Mouse (Mus musculus) midbrain, embryonic 13.5 days (tissue): ENCODE results near the gene Rab11a. TPM values are rescaled to one million over a fixed set of nuclear protein-coding genes. Genes with fewer than 3 reads are reported as not detected.

ENCODE experiments used
- ATAC-seq: fragments of 200-750 bp; cut with Nextera tagmentation; 2 replicates; pipeline ENCODE4 v1.8.0; 2017; ENCODE audit warnings: mild to moderate bottlenecking, moderate TSS enrichment, moderate library complexity
- H3K27ac ChIP-seq: fragments of 300-500 bp; sonication (generic); 2 replicates; pipeline ENCODE4 v1.5.1; 2015; ENCODE audit warnings: inconsistent platforms, mild to moderate bottlenecking, moderate library complexity
- H3K27me3 ChIP-seq: fragments of 300-500 bp; sonication (generic); 2 replicates; pipeline ENCODE4 v1.6.1; 2015; ENCODE audit warnings: mild to moderate bottlenecking, inconsistent platforms
- H3K36me3 ChIP-seq: fragments of 300-500 bp; sonication (generic); 2 replicates; pipeline ENCODE4 v1.6.1; 2015; ENCODE audit warnings: mild to moderate bottlenecking, inconsistent platforms
- H3K4me1 ChIP-seq: fragments of 300-500 bp; sonication (generic); replicated peaks from 2 replicates; pipeline ENCODE4 v1.6.1; 2015; ENCODE audit warnings: inconsistent platforms
- H3K4me2 ChIP-seq: fragments of 300-500 bp; sonication (generic); replicated peaks from 2 replicates; pipeline ENCODE4 v1.6.1; 2015; ENCODE audit warnings: moderate library complexity, mild to moderate bottlenecking, inconsistent platforms
- H3K4me3 ChIP-seq: fragments of 300-500 bp; sonication (generic); replicated peaks from 2 replicates; pipeline ENCODE4 v1.5.1; 2015; ENCODE audit warnings: mild to moderate bottlenecking, inconsistent platforms
- H3K9ac ChIP-seq: fragments of 300-500 bp; sonication (generic); replicated peaks from 2 replicates; pipeline ENCODE4 v1.6.1; 2015; ENCODE audit warnings: mild to moderate bottlenecking, inconsistent platforms
- H3K9me3 ChIP-seq: fragments of 300-500 bp; sonication (generic); 2 replicates; pipeline ENCODE4 v1.6.1; 2016; ENCODE audit warnings: mild to moderate bottlenecking, inconsistent platforms
- WGBS: fragments of 180-500 bp; shearing (Covaris S2); methylation state at CpG from one replicate; pipeline ENCODE4 v1.1.7; 2015; 5-methylcytosine and 5-hydroxymethylcytosine counted together
- polyA plus RNA-seq: library from polyadenylated mRNA; unstranded; fragments of >200 nt; fragmentation: Nextera tagmentation; extraction: Ambion mirVana; gene quantifications from 2 replicates; pipeline ENCODE4 v1.2.1, GENCODE M21; 2015

The Rab11a gene
- polyA plus RNA-seq, 1 experiment from 2014 or later: 397 TPM

GRCm38 (mm10) chr9:64702391-64702790 lies 35.2 kb downstream of the Rab11a start:
- H3K4me3 ChIP-seq: no peak overlapping the region
- ATAC-seq: no peak
- H3K27ac ChIP-seq: no peak overlapping the region
- H3K27me3 ChIP-seq: no peaks in the 10 kb centered on the region
- peaks cover 25% of the 10 kb centered on the region for H3K36me3 ChIP-seq
- no peak overlapping the region for H3K4me2 ChIP-seq
- H3K9ac ChIP-seq: no peak overlapping the region
- no peaks in the 10 kb centered on the region for H3K9me3 ChIP-seq
- no peaks in the 10 kb centered on the region; the same call in 1 of the 2 replicates for H3K4me1 ChIP-seq

DNA sequence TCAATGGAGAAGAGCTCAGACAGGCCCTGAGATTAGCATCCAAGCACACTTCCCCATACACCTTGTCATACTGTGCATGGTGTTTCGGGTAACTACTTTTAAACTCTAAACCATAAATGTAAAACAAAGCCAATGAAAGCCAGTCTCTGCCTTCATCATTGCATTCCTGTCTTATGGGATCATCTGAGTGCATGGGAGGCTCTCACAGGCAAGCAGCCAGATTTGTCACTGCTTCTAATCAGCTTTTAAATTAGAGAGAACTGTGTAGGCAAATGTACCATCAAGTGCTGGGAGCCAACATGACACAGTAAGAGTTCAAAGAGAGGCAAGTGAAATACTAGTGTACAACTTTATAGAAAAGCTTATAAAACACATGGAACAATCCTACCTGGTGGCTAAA lies 35.9 kb downstream of the Rab11a start:
- H3K27ac ChIP-seq: no peak overlapping the region
- H3K9ac ChIP-seq: no peak overlapping the region
- ATAC-seq: no peak
- H3K9me3 ChIP-seq: no peaks in the 10 kb centered on the region
- H3K27me3 ChIP-seq: no peaks in the 10 kb centered on the region
- WGBS: 95% methylated on average over 1 of the region's 1 CpGs
- peaks cover 29% of the 10 kb centered on the region for H3K36me3 ChIP-seq
- H3K4me1 ChIP-seq: no peaks in the 10 kb centered on the region; the same call in 1 of the 2 replicates
- H3K4me3 ChIP-seq: no peak overlapping the region
- no peak overlapping the region for H3K4me2 ChIP-seq

- H3K9ac ChIP-seq: no peak overlapping the region
- H3K27ac ChIP-seq: no peak overlapping the region
- ATAC-seq: no peak
- H3K9me3 ChIP-seq: no peaks in the 10 kb centered on the region
- WGBS: 87% methylated on average over 4 of the region's 4 CpGs
- no peak overlapping the region for H3K4me3 ChIP-seq
- no peak overlapping the region for H3K4me2 ChIP-seq
- H3K4me1 ChIP-seq: no peaks in the 10 kb centered on the region; the same call in 1 of the 2 replicates
- H3K36me3 ChIP-seq: peaks cover 29% of the 10 kb centered on the region
- H3K27me3 ChIP-seq: no peaks in the 10 kb centered on the region
Observed at GRCm38 (mm10) chr9:64700451-64701311, 36.9 kb downstream of the Rab11a start.

- H3K27ac ChIP-seq: no peak overlapping the region
- ATAC-seq: no peak
- no peak overlapping the region for H3K4me2 ChIP-seq
- peaks cover 29% of the 10 kb centered on the region for H3K36me3 ChIP-seq
- H3K9ac ChIP-seq: no peak overlapping the region
- H3K27me3 ChIP-seq: no peaks in the 10 kb centered on the region
- H3K9me3 ChIP-seq: no peaks in the 10 kb centered on the region
- H3K4me3 ChIP-seq: no peak overlapping the region
- H3K4me1 ChIP-seq: no peaks in the 10 kb centered on the region; the same call in 1 of the 2 replicates
- 92% methylated on average over 1 of the region's 1 CpGs for WGBS
Observed at GRCm38 (mm10) chr9:64698586-64698985, 39.0 kb downstream of the Rab11a start.

- H3K27me3 ChIP-seq: no peaks in the 10 kb centered on the region
- H3K9me3 ChIP-seq: no peaks in the 10 kb centered on the region
- no peak overlapping the region for H3K27ac ChIP-seq
- no peak for ATAC-seq
- 90% methylated on average over 5 of the region's 5 CpGs for WGBS
- H3K4me2 ChIP-seq: no peak overlapping the region
- no peak overlapping the region for H3K9ac ChIP-seq
- H3K4me1 ChIP-seq: no peaks in the 10 kb centered on the region; the same call in 1 of the 2 replicates
- H3K36me3 ChIP-seq: peaks cover 31% of the 10 kb centered on the region
- H3K4me3 ChIP-seq: no peak overlapping the region
Observed at GRCm38 (mm10) chr9:64697677-64698076, 39.9 kb downstream of the Rab11a start.

GRCm38 (mm10) chr9:64697006-64697405 lies 40.6 kb downstream of the Rab11a start:
- no peak overlapping the region for H3K27ac ChIP-seq
- no peak overlapping the region for H3K4me3 ChIP-seq
- ATAC-seq: no peak
- no peaks in the 10 kb centered on the region for H3K9me3 ChIP-seq
- H3K4me1 ChIP-seq: no peaks in the 10 kb centered on the region; the same call in 1 of the 2 replicates
- H3K4me2 ChIP-seq: no peak overlapping the region
- 66% methylated on average over 1 of the region's 1 CpGs for WGBS
- H3K36me3 ChIP-seq: peaks cover 31% of the 10 kb centered on the region
- no peak overlapping the region for H3K9ac ChIP-seq
- no peaks in the 10 kb centered on the region for H3K27me3 ChIP-seq

DNA sequence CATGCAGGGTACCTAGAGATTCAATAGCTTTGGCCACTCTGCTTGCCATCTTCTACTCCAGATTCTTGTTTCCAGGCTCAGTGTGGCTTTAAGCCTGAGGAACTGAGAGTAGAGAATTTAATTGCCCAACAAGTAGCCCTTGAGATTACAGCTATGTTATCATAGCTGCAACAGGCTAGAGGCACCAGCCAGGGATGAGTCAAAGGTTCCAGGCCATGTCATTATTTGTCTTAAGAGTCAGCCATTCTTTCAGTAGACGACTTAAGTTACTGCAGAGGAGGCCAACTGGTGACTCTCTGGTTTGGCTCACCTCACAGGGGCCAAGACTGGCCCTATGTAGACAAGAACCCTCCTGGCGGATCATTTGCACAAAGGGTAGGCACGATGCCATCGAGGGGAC lies 41.2 kb downstream of the Rab11a start:
- Histone ChIP-seq H3K9ac (no peak overlapping the region), H3K27me3 (no peaks in the 10 kb centered on the region), H3K9me3 (no peaks in the 10 kb centered on the region), H3K4me3 (no peak overlapping the region), H3K4me2 (no peak overlapping the region), H3K4me1 (no peaks in the 10 kb centered on the region; the same call in 1 of the 2 replicates), H3K27ac (no peak overlapping the region), H3K36me3 (peaks cover 31% of the 10 kb centered on the region)
- 93% methylated on average over 4 of the region's 4 CpGs for WGBS
- no peak for ATAC-seq

GRCm38 (mm10) chr9:64695266-64695665 lies 42.3 kb downstream of the Rab11a start:
- Histone ChIP-seq H3K9me3 (no peaks in the 10 kb centered on the region), H3K9ac (no peak overlapping the region), H3K27me3 (no peaks in the 10 kb centered on the region), H3K4me2 (no peak overlapping the region), H3K36me3 (peaks cover 31% of the 10 kb centered on the region), H3K4me3 (no peak overlapping the region), H3K27ac (no peak overlapping the region), H3K4me1 (peaks cover 4% of the 10 kb centered on the region; the same call in 1 of the 2 replicates)
- no peak for ATAC-seq
- WGBS: 100% methylated on average over 1 of the region's 1 CpGs

GRCm38 (mm10) chr9:64693094-64693493 lies 44.5 kb downstream of the Rab11a start:
- 78% methylated on average over 2 of the region's 2 CpGs for WGBS
- peaks cover 24% of the 10 kb centered on the region for H3K36me3 ChIP-seq
- no peaks in the 10 kb centered on the region for H3K27me3 ChIP-seq
- H3K4me2 ChIP-seq: no peak overlapping the region
- H3K9ac ChIP-seq: no peak overlapping the region
- H3K4me3 ChIP-seq: no peak overlapping the region
- ATAC-seq: no peak
- no peaks in the 10 kb centered on the region for H3K9me3 ChIP-seq
- H3K4me1 ChIP-seq: peaks cover 5% of the 10 kb centered on the region; the same call in 1 of the 2 replicates
- no peak overlapping the region for H3K27ac ChIP-seq

DNA sequence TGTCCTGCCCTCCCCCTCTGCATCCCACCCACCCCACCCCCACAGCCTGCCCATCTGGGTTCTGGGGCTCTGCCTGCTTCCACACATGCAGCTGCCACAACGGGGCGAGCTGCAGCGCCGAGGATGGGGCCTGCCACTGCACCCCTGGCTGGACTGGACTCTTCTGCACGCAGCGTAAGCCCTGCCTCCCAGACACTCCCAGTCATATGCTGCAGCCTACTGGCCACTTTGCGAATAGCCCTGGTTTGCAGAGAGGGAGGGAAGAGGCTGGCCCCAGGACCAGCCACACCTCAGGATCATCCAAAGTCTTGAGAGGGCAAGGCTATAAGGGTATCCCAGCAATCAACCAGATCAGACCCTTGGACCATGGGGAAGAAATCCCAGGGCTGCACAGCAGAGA lies 46.4 kb downstream of the Rab11a start:
- peak; percentile 92 for ATAC-seq
- no peaks in the 10 kb centered on the region for H3K27me3 ChIP-seq
- peaks cover 18% of the 10 kb centered on the region for H3K4me1 ChIP-seq
- no peak overlapping the region for H3K4me2 ChIP-seq
- no peak overlapping the region for H3K4me3 ChIP-seq
- 7% methylated on average over 6 of the region's 7 CpGs for WGBS
- H3K9ac ChIP-seq: no peak overlapping the region
- H3K27ac ChIP-seq: no peak overlapping the region
- peaks cover 15% of the 10 kb centered on the region for H3K36me3 ChIP-seq
- H3K9me3 ChIP-seq: no peaks in the 10 kb centered on the region

- ATAC-seq: peak; percentile 68
- H3K9ac ChIP-seq: no peak overlapping the region
- no peak overlapping the region for H3K4me2 ChIP-seq
- no peak overlapping the region for H3K27ac ChIP-seq
- H3K4me1 ChIP-seq: peaks cover 20% of the 10 kb centered on the region
- H3K9me3 ChIP-seq: no peaks in the 10 kb centered on the region
- H3K4me3 ChIP-seq: no peak overlapping the region
- H3K27me3 ChIP-seq: no peaks in the 10 kb centered on the region
- peaks cover 14% of the 10 kb centered on the region for H3K36me3 ChIP-seq
- WGBS: 79% methylated on average over 2 of the region's 2 CpGs
Observed at GRCm38 (mm10) chr9:64690771-64691170, 46.8 kb downstream of the Rab11a start.

- Histone ChIP-seq H3K9ac (no peak overlapping the region), H3K4me2 (no peak overlapping the region), H3K9me3 (no peaks in the 10 kb centered on the region), H3K36me3 (no peaks in the 10 kb centered on the region), H3K4me1 (peaks cover 30% of the 10 kb centered on the region), H3K27me3 (no peaks in the 10 kb centered on the region), H3K4me3 (no peak overlapping the region), H3K27ac (no peak overlapping the region)
- 50% methylated on average over 1 of the region's 1 CpGs for WGBS
- ATAC-seq: no peak
Observed at GRCm38 (mm10) chr9:64688015-64688394, 49.6 kb downstream of the Rab11a start.
